Mouse (Mus musculus): ENCODE measurements at regions not wholly inside any gene's neighbourhood (a gene's known extent, or its start where the extent isn't known, plus 50 kb on each side); places are given as distances from the start of the nearest gene placed in this dataset.
A peak's percentile ranks its signal among the peaks of the same experiment; 100 is the strongest.

- ATAC-seq (ENCODE audit: borderline replicate concordance, extremely low read depth, low FRiP score, low TSS enrichment) = no peak
- no peaks in the 10 kb centered on the region for H3K9me3 ChIP-seq
- H3K4me2 ChIP-seq = no peak overlapping the region
- no peaks in the 10 kb centered on the region for H3K36me3 ChIP-seq
- peaks cover 30% of the 10 kb centered on the region for H3K4me1 ChIP-seq
- H3K27ac ChIP-seq = 0 out of 2 replicates have a peak overlapping the region, but pooled peaks have one; percentile 1
- H3K27me3 ChIP-seq = no peaks in the 10 kb centered on the region
- H3K9ac ChIP-seq = no peak overlapping the region
- no peak overlapping the region for H3K4me3 ChIP-seq
- WGBS = 57% methylated on average over 3 of the region's 3 CpGs
Observed at GRCm38 (mm10) chr3:37977453-37977852, 253.2 kb upstream of the Gm5148 start.

GRCm38 (mm10) chr3:37976566-37976965 is 252.3 kb upstream of the Gm5148 start:
- no peaks in the 10 kb centered on the region for H3K27me3 ChIP-seq
- 14% methylated on average over 13 of the region's 13 CpGs for whole genome bisulfite sequencing
- no peak overlapping the region for H3K4me3 ChIP-seq
- peak; percentile 84; the same call in 1 of the 2 replicates for ATAC-seq (ENCODE audit: borderline replicate concordance, extremely low read depth, low FRiP score, low TSS enrichment)
- H3K27ac ChIP-seq = peak overlapping the region; percentile 63
- no peak overlapping the region for H3K9ac ChIP-seq
- peak overlapping the region; percentile 42 for H3K4me2 ChIP-seq
- no peaks in the 10 kb centered on the region for H3K36me3 ChIP-seq
- H3K9me3 ChIP-seq = no peaks in the 10 kb centered on the region
- peaks cover 30% of the 10 kb centered on the region for H3K4me1 ChIP-seq

GRCm38 (mm10) chr3:37975194-37975756 is 251.0 kb upstream of the Gm5148 start:
- 24% methylated on average over 11 of the region's 11 CpGs for WGBS
- peaks cover 34% of the 10 kb centered on the region for H3K4me1 ChIP-seq
- H3K4me2 ChIP-seq = no peak overlapping the region
- no peaks in the 10 kb centered on the region for H3K27me3 ChIP-seq
- no peak overlapping the region for H3K4me3 ChIP-seq
- ATAC-seq (ENCODE audit: borderline replicate concordance, extremely low read depth, low FRiP score, low TSS enrichment) = no peak
- H3K36me3 ChIP-seq = no peaks in the 10 kb centered on the region
- H3K9ac ChIP-seq = no peak overlapping the region
- no peaks in the 10 kb centered on the region for H3K9me3 ChIP-seq
- H3K27ac ChIP-seq = peak overlapping the region; percentile 46

GRCm38 (mm10) chr3:37972931-37973330 is 248.6 kb upstream of the Gm5148 start:
- Histone ChIP-seq H3K27me3 (no peaks in the 10 kb centered on the region), H3K36me3 (no peaks in the 10 kb centered on the region), H3K4me1 (peaks cover 28% of the 10 kb centered on the region), H3K4me3 (no peak overlapping the region), H3K4me2 (no peak overlapping the region), H3K27ac (no peak overlapping the region), H3K9ac (no peak overlapping the region), H3K9me3 (no peaks in the 10 kb centered on the region)
- WGBS = 55% methylated on average over 3 of the region's 3 CpGs
- ATAC-seq (ENCODE audit: borderline replicate concordance, extremely low read depth, low FRiP score, low TSS enrichment) = no peak

GRCm38 (mm10) chr3:37971240-37971639 is 246.9 kb upstream of the Gm5148 start:
- 25% methylated on average over 2 of the region's 2 CpGs for WGBS
- Histone ChIP-seq H3K36me3 (no peaks in the 10 kb centered on the region), H3K9ac (no peak overlapping the region), H3K9me3 (no peaks in the 10 kb centered on the region), H3K27ac (no peak overlapping the region), H3K27me3 (no peaks in the 10 kb centered on the region), H3K4me1 (peaks cover 16% of the 10 kb centered on the region), H3K4me2 (no peak overlapping the region), H3K4me3 (no peak overlapping the region)
- ATAC-seq (ENCODE audit: borderline replicate concordance, extremely low read depth, low FRiP score, low TSS enrichment) = no peak

- Histone ChIP-seq H3K27ac (no peak overlapping the region), H3K36me3 (no peaks in the 10 kb centered on the region), H3K9ac (no peak overlapping the region), H3K9me3 (no peaks in the 10 kb centered on the region), H3K27me3 (no peaks in the 10 kb centered on the region), H3K4me2 (no peak overlapping the region), H3K4me3 (no peak overlapping the region), H3K4me1 (peaks cover 4% of the 10 kb centered on the region; the same call in 1 of the 2 replicates)
- ATAC-seq (ENCODE audit: borderline replicate concordance, extremely low read depth, low FRiP score, low TSS enrichment) = no peak
Observed at GRCm38 (mm10) chr3:37968654-37969053, 244.4 kb upstream of the Gm5148 start.

- Histone ChIP-seq H3K4me1 (peaks cover 11% of the 10 kb centered on the region), H3K9me3 (no peaks in the 10 kb centered on the region), H3K9ac (no peak overlapping the region), H3K27me3 (no peaks in the 10 kb centered on the region), H3K36me3 (no peaks in the 10 kb centered on the region), H3K4me3 (no peak overlapping the region), H3K4me2 (no peak overlapping the region), H3K27ac (no peak overlapping the region)
- WGBS = 89% methylated on average over 4 of the region's 4 CpGs
- ATAC-seq (ENCODE audit: borderline replicate concordance, extremely low read depth, low FRiP score, low TSS enrichment) = no peak
Observed at GRCm38 (mm10) chr3:37965221-37965620, 240.9 kb upstream of the Gm5148 start.

- H3K36me3 ChIP-seq = no peaks in the 10 kb centered on the region
- peaks cover 11% of the 10 kb centered on the region for H3K4me1 ChIP-seq
- H3K4me3 ChIP-seq = no peak overlapping the region
- no peaks in the 10 kb centered on the region for H3K9me3 ChIP-seq
- H3K4me2 ChIP-seq = no peak overlapping the region
- H3K9ac ChIP-seq = no peak overlapping the region
- H3K27me3 ChIP-seq = no peaks in the 10 kb centered on the region
- WGBS = 68% methylated on average over 5 of the region's 5 CpGs
- ATAC-seq (ENCODE audit: borderline replicate concordance, extremely low read depth, low FRiP score, low TSS enrichment) = no peak
- H3K27ac ChIP-seq = no peak overlapping the region
Observed at GRCm38 (mm10) chr3:37964083-37964482, 239.8 kb upstream of the Gm5148 start.

GRCm38 (mm10) chr3:37962811-37963210 is 238.5 kb upstream of the Gm5148 start:
- H3K4me2 ChIP-seq = peak overlapping the region; percentile 10; the same call in 1 of the 2 replicates
- no peaks in the 10 kb centered on the region for H3K9me3 ChIP-seq
- H3K36me3 ChIP-seq = no peaks in the 10 kb centered on the region
- no peak for ATAC-seq (ENCODE audit: borderline replicate concordance, extremely low read depth, low FRiP score, low TSS enrichment)
- H3K27me3 ChIP-seq = no peaks in the 10 kb centered on the region
- no peak overlapping the region for H3K4me3 ChIP-seq
- H3K27ac ChIP-seq = peak overlapping the region; percentile 78
- H3K9ac ChIP-seq = no peak overlapping the region
- peaks cover 13% of the 10 kb centered on the region for H3K4me1 ChIP-seq
- 37% methylated on average over 8 of the region's 8 CpGs for WGBS

- H3K4me2 ChIP-seq = peak overlapping the region; percentile 10; the same call in 1 of the 2 replicates
- H3K4me1 ChIP-seq = peaks cover 13% of the 10 kb centered on the region
- H3K4me3 ChIP-seq = no peak overlapping the region
- H3K9me3 ChIP-seq = no peaks in the 10 kb centered on the region
- H3K27ac ChIP-seq = peak overlapping the region; percentile 78
- H3K27me3 ChIP-seq = no peaks in the 10 kb centered on the region
- 46% methylated on average over 12 of the region's 12 CpGs for WGBS
- H3K36me3 ChIP-seq = no peaks in the 10 kb centered on the region
- ATAC-seq (ENCODE audit: borderline replicate concordance, extremely low read depth, low FRiP score, low TSS enrichment) = peak; percentile 78; the same call in 1 of the 2 replicates
- no peak overlapping the region for H3K9ac ChIP-seq
Observed at GRCm38 (mm10) chr3:37962043-37962810, 237.9 kb upstream of the Gm5148 start.

GRCm38 (mm10) chr3:37958361-37958978 is 234.2 kb upstream of the Gm5148 start:
- Histone ChIP-seq H3K9me3 (no peaks in the 10 kb centered on the region), H3K36me3 (no peaks in the 10 kb centered on the region), H3K9ac (no peak overlapping the region), H3K4me2 (no peak overlapping the region), H3K4me1 (peaks cover 13% of the 10 kb centered on the region), H3K27me3 (no peaks in the 10 kb centered on the region), H3K27ac (no peak overlapping the region), H3K4me3 (no peak overlapping the region)
- ATAC-seq (ENCODE audit: borderline replicate concordance, extremely low read depth, low FRiP score, low TSS enrichment) = no peak
- 50% methylated on average over 6 of the region's 6 CpGs for WGBS

- no peak overlapping the region for H3K4me2 ChIP-seq
- H3K27me3 ChIP-seq = no peaks in the 10 kb centered on the region
- H3K4me3 ChIP-seq = no peak overlapping the region
- ATAC-seq (ENCODE audit: borderline replicate concordance, extremely low read depth, low FRiP score, low TSS enrichment) = no peak
- 67% methylated on average over 6 of the region's 6 CpGs for WGBS
- no peaks in the 10 kb centered on the region for H3K36me3 ChIP-seq
- H3K27ac ChIP-seq = no peak overlapping the region
- H3K4me1 ChIP-seq = peaks cover 6% of the 10 kb centered on the region; the same call in 1 of the 2 replicates
- H3K9me3 ChIP-seq = no peaks in the 10 kb centered on the region
- no peak overlapping the region for H3K9ac ChIP-seq
Observed at GRCm38 (mm10) chr3:37956543-37956942, 232.3 kb upstream of the Gm5148 start.

Measured in lung, embryonic 15.5 days (tissue).